Mouse (Mus musculus): ENCODE measurements around the gene Rhox7a. TPM values are rescaled to one million over a fixed set of nuclear protein-coding genes. Genes with fewer than 3 reads are reported as not detected.
"Not testable (repeated sequence)": the region's sequence is repeated elsewhere in the genome, so short reads cannot be mapped to it uniquely, and the experiment has no call there.

Rhox7a gene
- total RNA-seq (2021), result not detected
- long read RNA-seq, experiment 1, result 0 reads
- long read RNA-seq, experiment 2, result 0 reads

- not testable (repeated sequence) for DNase-seq
These were observed at the start of gene Rhox7a for GRCm38 (mm10) chrX:37831386-37831785. TSS of gene Rhox7a (plus strand) at chrX:37831686.

- DNase-seq, result no peak
These were observed 24.0 kb upstream of the Rhox7a start for GRCm38 (mm10) chrX:37807286-37808080.

GRCm38 (mm10) chrX:37809396-37809795, 22.1 kb upstream of the Rhox7a start:
- no peak for DNase-seq

- DNase-seq, result peak; percentile 55
These were observed 20.3 kb upstream of the Rhox7a start for GRCm38 (mm10) chrX:37811179-37811578.

GRCm38 (mm10) chrX:37815665-37816064, 15.8 kb upstream of the Rhox7a start:
- no peak for DNase-seq

- DNase-seq, result not testable (repeated sequence)
These were observed 4.9 kb upstream of the Rhox7a start, which contains the start of gene Rhox6 for GRCm38 (mm10) chrX:37826610-37827009. TSS of gene Rhox6 (plus strand) at chrX:37826910.

- DNase-seq, result no peak
These were observed 40.2 kb downstream of the Rhox7a start for GRCm38 (mm10) chrX:37871641-37872040.

- DNase-seq, result no peak
These were observed 47.4 kb downstream of the Rhox7a start, which contains the start of gene Rhox8 for GRCm38 (mm10) chrX:37878844-37879243. TSS of gene Rhox8 (minus strand) at chrX:37878944.

Other genes starting within 250 kb of the Rhox7a start
- not detected for gene Rhox4f, start 224.0 kb upstream of the Rhox7a start, total RNA-seq (2021)
- not detected for gene Rhox3g, start 203.1 kb upstream of the Rhox7a start, total RNA-seq (2021)
- not detected for gene Rhox2g, start 188.2 kb upstream of the Rhox7a start, total RNA-seq (2021)
- gene Rhox4g, start 180.4 kb upstream of the Rhox7a start, total RNA-seq (2021), result not detected
- gene Rhox3h, start 162.9 kb upstream of the Rhox7a start, total RNA-seq (2021), result not detected
- not detected for gene Rhox2h, start 158.4 kb upstream of the Rhox7a start, total RNA-seq (2021)
- not detected for gene Rhox5, start 26.8 kb upstream of the Rhox7a start, total RNA-seq (2021)
- gene Rhox6, start 4.8 kb upstream of the Rhox7a start, total RNA-seq (2021), result not detected
- not detected for gene Rhox8, start 47.3 kb downstream of the Rhox7a start, total RNA-seq (2021)
- gene Rhox7b, start 65.5 kb downstream of the Rhox7a start, total RNA-seq (2021), result not detected
- gene Rhox9, start 70.1 kb downstream of the Rhox7a start, total RNA-seq (2021), result not detected
- not detected for gene Btg1-ps1, start 187.1 kb downstream of the Rhox7a start, total RNA-seq (2021)
- gene Btg1-ps2, start 211.4 kb downstream of the Rhox7a start, total RNA-seq (2021), result not detected
- gene Rhox10, start 234.8 kb downstream of the Rhox7a start, total RNA-seq (2021), result not detected